ENCODE assay signal across 11 mouse cellular contexts in the genomic region with DNA sequence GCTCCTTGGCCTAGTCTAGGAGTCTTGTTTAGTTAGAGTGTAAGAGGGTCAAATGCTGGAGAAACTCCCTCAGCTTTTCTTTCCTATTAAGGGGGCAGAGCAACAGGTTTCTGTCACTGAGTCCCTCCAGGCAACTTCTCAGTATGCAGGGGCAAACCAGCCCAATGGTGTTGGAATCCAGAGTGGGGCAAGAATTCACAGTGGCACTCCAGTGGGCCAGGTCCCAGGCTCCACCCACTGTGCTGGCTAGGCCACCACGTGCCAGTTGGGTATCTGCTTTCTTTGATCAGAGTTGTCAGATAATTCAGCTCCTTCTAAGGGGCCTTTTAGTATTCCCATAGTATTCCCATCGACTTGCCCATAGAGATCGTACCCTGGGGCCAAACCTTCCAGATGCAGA. TPM values are rescaled to one million over a fixed set of nuclear protein-coding genes. Genes with fewer than 3 reads are reported as not detected.
DNase-seq lines count a peak whose midpoint lies in the region; ATAC-seq and TF ChIP-seq lines count a peak whose summit lies in the region.
"Had no signal": no experiment of that assay in that cellular context is flagged by ENCODE, and none has a peak within 500 bp of the region (broad histone marks: within the 10 kb centered on the region; RNA-seq: fewer than 3 reads in every experiment).

No protein-coding gene starts in this region.

- no peak overlapping the region for H3K4me2 ChIP-seq in midbrain, embryonic 14.5 days (ENCODE audit: low read length)
- peak overlapping the region; percentile 13; the same call in 1 of the 2 replicates for H3K4me2 ChIP-seq in hindbrain, embryonic 15.5 days
- no peak overlapping the region for H3K4me2 ChIP-seq in neural tube, embryonic 13.5 days

- H3K9me3 ChIP-seq in heart, embryonic 10.5 days = no peaks in the 10 kb centered on the region
- H3K9me3 ChIP-seq in midbrain, embryonic 10.5 days (replicated peaks) = no peaks in the 10 kb centered on the region
- H3K9me3 ChIP-seq in midbrain, embryonic 14.5 days (ENCODE audit: control insufficient read depth, low read length) = no peaks in the 10 kb centered on the region
- no peaks in the 10 kb centered on the region for H3K9me3 ChIP-seq in hindbrain, embryonic 15.5 days
- no peaks in the 10 kb centered on the region for H3K9me3 ChIP-seq in neural tube, embryonic 13.5 days
- H3K9me3 ChIP-seq: heart, embryonic 15.5 days had no signal

- peak overlapping the region; percentile 51 for H3K4me3 ChIP-seq in heart, embryonic 10.5 days
- no peak overlapping the region for H3K4me3 ChIP-seq in heart, adult 2 months
- H3K4me3 ChIP-seq in midbrain, embryonic 10.5 days = peak overlapping the region; percentile 46
- no peak overlapping the region for H3K4me3 ChIP-seq in midbrain, embryonic 14.5 days (replicated peaks; ENCODE audit: low read depth, low read length)
- H3K4me3 ChIP-seq in hindbrain, embryonic 15.5 days = peak overlapping the region; percentile 10; the same call in 1 of the 2 replicates
- 0 out of 2 replicates have a peak overlapping the region, but pooled peaks have one; percentile 3 for H3K4me3 ChIP-seq in neural tube, embryonic 13.5 days
- H3K4me3 ChIP-seq in left cerebral cortex, adult 2 months = no peak overlapping the region

- DNase-seq in heart, embryonic 10.5 days (ENCODE audit: low spot score) = peak; percentile 67
- no peak for DNase-seq in heart, adult 2 months
- no peak for DNase-seq in midbrain, embryonic 10.5 days (ENCODE audit: low spot score)
- no peak for DNase-seq in midbrain, embryonic 14.5 days
- DNase-seq in left cerebral cortex, adult 2 months (ENCODE audit: extremely low spot score in 1 of 2, low spot score in 2 of 2) = no peak
- no peak for DNase-seq in lung, adult 18-20 months
- DNase-seq: kidney, postnatal 36 days; left cerebral cortex, postnatal 4 days had no signal

- peaks cover 19% of the 10 kb centered on the region; the same call in 1 of the 2 replicates for H3K4me1 ChIP-seq in heart, embryonic 10.5 days
- H3K4me1 ChIP-seq in heart, adult 2 months (ENCODE audit: control insufficient read depth, insufficient read depth, low read length) = peaks cover 7% of the 10 kb centered on the region
- H3K4me1 ChIP-seq in midbrain, embryonic 10.5 days = peaks cover 40% of the 10 kb centered on the region
- no peaks in the 10 kb centered on the region; the same call in 1 of the 2 replicates for H3K4me1 ChIP-seq in midbrain, embryonic 14.5 days (ENCODE audit: control insufficient read depth, insufficient read depth, low read length)
- peaks cover 20% of the 10 kb centered on the region for H3K4me1 ChIP-seq in hindbrain, embryonic 15.5 days (replicated peaks)
- peaks cover 22% of the 10 kb centered on the region for H3K4me1 ChIP-seq in neural tube, embryonic 13.5 days (replicated peaks)

- no peak overlapping the region for H3K27ac ChIP-seq in heart, embryonic 10.5 days
- H3K27ac ChIP-seq in heart, adult 2 months = no peak overlapping the region
- no peak overlapping the region for H3K27ac ChIP-seq in midbrain, embryonic 10.5 days (replicated peaks)
- H3K27ac ChIP-seq in midbrain, embryonic 14.5 days (replicated peaks; ENCODE audit: low read depth, low read length) = no peak overlapping the region
- no peak overlapping the region for H3K27ac ChIP-seq in hindbrain, embryonic 15.5 days (replicated peaks)
- H3K27ac ChIP-seq in neural tube, embryonic 13.5 days (replicated peaks) = no peak overlapping the region
- no peak overlapping the region for H3K27ac ChIP-seq in left cerebral cortex, adult 2 months
- H3K27ac ChIP-seq: heart, embryonic 15.5 days had no signal

- no peak for TF ChIP-seq POLR2A in heart, adult 2 months (IDR thresholded peaks at IDR 0.05; ENCODE audit: insufficient read depth, low read depth, low read length)

- no peak for TF ChIP-seq CTCF in heart, adult 2 months (IDR thresholded peaks at IDR 0.05)
- TF ChIP-seq CTCF in left cerebral cortex, adult 2 months (IDR thresholded peaks at IDR 0.05) = no peak

- intact Hi-C loops in heart, adult 2 months (cut with DNase I) = no loop called here
- intact Hi-C loops in left cerebral cortex, adult 2 months (cut with DNase I) = loop anchor here (10.0 kb wide), 1 partner anchor 805 kb away; no protein-coding TSS in a partner anchor

- H3K9ac ChIP-seq in heart, adult 2 months (ENCODE audit: low read depth, low read length) = no peak overlapping the region
- H3K9ac ChIP-seq in midbrain, embryonic 14.5 days (replicated peaks; ENCODE audit: low read length) = no peak overlapping the region
- H3K9ac ChIP-seq in hindbrain, embryonic 15.5 days = no peak overlapping the region
- no peak overlapping the region for H3K9ac ChIP-seq in neural tube, embryonic 13.5 days
- H3K9ac ChIP-seq: heart, embryonic 15.5 days had no signal

- WGBS in heart, embryonic 10.5 days = 46% methylated on average over 3 of the region's 3 CpGs
- WGBS in heart, adult 2 months = 57% methylated on average over 3 of the region's 3 CpGs
- 41% methylated on average over 3 of the region's 3 CpGs for WGBS in midbrain, embryonic 10.5 days
- 36% methylated on average over 3 of the region's 3 CpGs for WGBS in midbrain, embryonic 14.5 days
- 38% methylated on average over 3 of the region's 3 CpGs for WGBS in hindbrain, embryonic 15.5 days
- WGBS in neural tube, embryonic 13.5 days = 44% methylated on average over 3 of the region's 3 CpGs

- no peaks in the 10 kb centered on the region for H3K36me3 ChIP-seq in heart, embryonic 10.5 days
- H3K36me3 ChIP-seq in heart, adult 2 months (ENCODE audit: control insufficient read depth, insufficient read depth, low read length) = no peaks in the 10 kb centered on the region
- no peaks in the 10 kb centered on the region for H3K36me3 ChIP-seq in midbrain, embryonic 10.5 days
- H3K36me3 ChIP-seq in midbrain, embryonic 14.5 days (ENCODE audit: control insufficient read depth, insufficient read depth, low read length) = no peaks in the 10 kb centered on the region
- no peaks in the 10 kb centered on the region for H3K36me3 ChIP-seq in hindbrain, embryonic 15.5 days
- H3K36me3 ChIP-seq in neural tube, embryonic 13.5 days = no peaks in the 10 kb centered on the region
- H3K36me3 ChIP-seq: heart, embryonic 15.5 days had no signal

- no peaks in the 10 kb centered on the region for H3K79me2 ChIP-seq in heart, adult 2 months (replicated peaks; ENCODE audit: control insufficient read depth, insufficient read depth, low read length)

- no peak for ATAC-seq in midbrain, embryonic 14.5 days (ENCODE audit: low FRiP score, low TSS enrichment)
- ATAC-seq in hindbrain, embryonic 15.5 days (ENCODE audit: low FRiP score, low read depth) = no peak
- no peak for ATAC-seq in neural tube, embryonic 13.5 days (ENCODE audit: low read depth)

- H3K27me3 ChIP-seq in heart, embryonic 10.5 days (ENCODE audit: insufficient read depth, poor library complexity, severe bottlenecking) = peaks cover 11% of the 10 kb centered on the region; the same call in 1 of the 2 replicates
- H3K27me3 ChIP-seq in heart, adult 2 months (ENCODE audit: control insufficient read depth, insufficient read depth, low read length) = peaks cover 5% of the 10 kb centered on the region; the same call in 1 of the 2 replicates
- H3K27me3 ChIP-seq in midbrain, embryonic 10.5 days (ENCODE audit: low read depth, poor library complexity, severe bottlenecking) = peaks cover 61% of the 10 kb centered on the region
- H3K27me3 ChIP-seq in midbrain, embryonic 14.5 days (ENCODE audit: control insufficient read depth, insufficient read depth, low read length) = peaks cover 38% of the 10 kb centered on the region
- peaks cover 39% of the 10 kb centered on the region for H3K27me3 ChIP-seq in hindbrain, embryonic 15.5 days
- H3K27me3 ChIP-seq in neural tube, embryonic 13.5 days = peaks cover 65% of the 10 kb centered on the region

- no peak for TF ChIP-seq EP300 in heart, adult 2 months (IDR thresholded peaks at IDR 0.05; ENCODE audit: insufficient read depth, low read depth, low read length)

RNA-seq across cellular contexts. Expression of a gene that starts 23.9 kb away (rescaled TPM):
- polyA plus RNA-seq in heart, embryonic 10.5 days (2016; fragmentation: Nextera tagmentation; extraction: Ambion mirVana) = 19.5 and 23.0 TPM in 2 replicates
- 1 to 10 TPM; 5.5 to 6.2 TPM for total RNA-seq in heart, adult 2 months (2021)
- 8.7 and 9.8 TPM in 2 replicates for polyA plus RNA-seq in heart, adult 2 months (2012; rRNA removed)
- 27.5 and 28.7 TPM in 2 replicates for polyA plus RNA-seq in midbrain, embryonic 10.5 days (2016; fragmentation: Nextera tagmentation; extraction: Ambion mirVana)
- polyA plus RNA-seq in midbrain, embryonic 14.5 days (2014; fragmentation: Nextera tagmentation; extraction: Ambion mirVana) = 16.8 and 19.1 TPM in 2 replicates
- 17.3 and 19.8 TPM in 2 replicates for polyA plus RNA-seq in hindbrain, embryonic 15.5 days (2015; fragmentation: Nextera tagmentation; extraction: Ambion mirVana)
- 17.4 and 17.8 TPM in 2 replicates for polyA plus RNA-seq in neural tube, embryonic 13.5 days (2015; fragmentation: Nextera tagmentation; extraction: Ambion mirVana)
- 1 to 10 TPM; 6.8 TPM for total RNA-seq in left cerebral cortex, adult 2 months (2021)

RNA-seq across cellular contexts. Expression of a gene that starts 59.2 kb away (rescaled TPM):
- polyA plus RNA-seq in heart, embryonic 10.5 days (2016; fragmentation: Nextera tagmentation; extraction: Ambion mirVana) = 12.0 and 15.4 TPM in 2 replicates
- 1 to 10 TPM; 2.2 to 2.8 TPM for total RNA-seq in heart, adult 2 months (2021)
- polyA plus RNA-seq in heart, adult 2 months (2012; rRNA removed) = 3.2 and 3.6 TPM in 2 replicates
- polyA plus RNA-seq in midbrain, embryonic 10.5 days (2016; fragmentation: Nextera tagmentation; extraction: Ambion mirVana) = 19.8 and 25.7 TPM in 2 replicates
- polyA plus RNA-seq in midbrain, embryonic 14.5 days (2014; fragmentation: Nextera tagmentation; extraction: Ambion mirVana) = 24.8 and 31.4 TPM in 2 replicates
- polyA plus RNA-seq in hindbrain, embryonic 15.5 days (2015; fragmentation: Nextera tagmentation; extraction: Ambion mirVana) = 24.3 and 29.3 TPM in 2 replicates
- polyA plus RNA-seq in neural tube, embryonic 13.5 days (2015; fragmentation: Nextera tagmentation; extraction: Ambion mirVana) = 24.4 and 28.8 TPM in 2 replicates
- 10 to 100 TPM; 24.7 to 32.0 TPM for total RNA-seq in left cerebral cortex, adult 2 months (2021)

Comparison
In these comparisons a context has a peak if more than half of its experiments do, and no peak if none do; other contexts are left out.
1. H3K4me3 ChIP-seq: peak in heart, embryonic 10.5 days (single experiment), midbrain, embryonic 10.5 days (single experiment), hindbrain, embryonic 15.5 days (single experiment) and neural tube, embryonic 13.5 days (single experiment); none in heart, adult 2 months (single experiment), midbrain, embryonic 14.5 days (single experiment) and left cerebral cortex, adult 2 months (single experiment).